Mouse (Mus musculus) ES-E14 (cell line): Measurements from ENCODE around the gene Uap1.

ENCODE experiments used
- CHD2 ChIP-seq: IDR thresholded peaks from 2 replicates; pipeline ENCODE4 v1.6.1; 2014; ENCODE audit warnings: mild to moderate bottlenecking, low read depth, low read length, inconsistent platforms
- HCFC1 ChIP-seq: IDR thresholded peaks from 2 replicates; pipeline ENCODE4 v1.6.1; 2012; ENCODE audit warnings: low read length, inconsistent platforms, borderline replicate concordance; ENCODE audit not compliant: insufficient read depth
- MAFK ChIP-seq: IDR thresholded peaks from 2 replicates; pipeline ENCODE4 v1.6.1; 2014; ENCODE audit warnings: mild to moderate bottlenecking, low read depth, low read length, inconsistent platforms; ENCODE audit not compliant: insufficient read depth
- ZC3H11A ChIP-seq: IDR thresholded peaks from 2 replicates; pipeline ENCODE4 v1.6.1; 2012; ENCODE audit warnings: low read depth, mild to moderate bottlenecking, inconsistent platforms, low read length, borderline replicate concordance
- ZNF384 ChIP-seq: IDR thresholded peaks from 2 replicates; pipeline ENCODE4 v1.6.1; 2012; ENCODE audit warnings: low read depth, low read length, inconsistent platforms

GRCm38 (mm10) chr1:170149756-170150155 is 25.0 kb downstream of the Uap1 start:
- TF ChIP-seq CHD2: no peak
- TF ChIP-seq HCFC1: no peak
- TF ChIP-seq ZC3H11A: no peak
- no peak for TF ChIP-seq MAFK
- no peak for TF ChIP-seq ZNF384
